Mouse (Mus musculus): ENCODE measurements around the gene Gm7544.

Gm7544 gene

GRCm38 (mm10) chr1:82913025-82913424, 42.8 kb downstream of the Gm7544 start, which contains the start of gene A030005L19Rik:
Gene A030005L19Rik (plus strand): TSS chr1:82913325.
- no peak for DNase-seq

DNA sequence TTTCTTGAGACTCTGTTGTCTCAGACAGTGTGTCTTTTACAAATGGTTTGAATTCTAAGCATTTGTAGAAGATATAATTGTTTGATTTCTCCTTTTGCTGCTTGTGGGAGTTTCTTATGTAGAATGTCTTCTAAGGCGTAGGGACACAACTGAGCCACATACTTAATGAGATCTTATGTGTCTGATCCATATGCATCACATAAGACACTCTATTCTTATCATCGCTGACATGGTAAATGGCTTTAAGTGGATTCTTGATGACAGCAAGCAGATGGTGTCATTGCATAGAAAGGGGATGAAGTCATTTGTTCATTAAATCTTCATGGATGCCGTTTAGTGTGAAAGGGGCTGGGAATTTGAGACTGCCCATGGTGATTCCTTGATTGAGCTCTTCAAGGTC, 49.9 kb downstream of the Gm7544 start:
- DNase-seq, result no peak

Measured in cerebellum, postnatal 36 days (tissue).